9 mouse cellular contexts compared by ENCODE assay signal in the genomic region with DNA sequence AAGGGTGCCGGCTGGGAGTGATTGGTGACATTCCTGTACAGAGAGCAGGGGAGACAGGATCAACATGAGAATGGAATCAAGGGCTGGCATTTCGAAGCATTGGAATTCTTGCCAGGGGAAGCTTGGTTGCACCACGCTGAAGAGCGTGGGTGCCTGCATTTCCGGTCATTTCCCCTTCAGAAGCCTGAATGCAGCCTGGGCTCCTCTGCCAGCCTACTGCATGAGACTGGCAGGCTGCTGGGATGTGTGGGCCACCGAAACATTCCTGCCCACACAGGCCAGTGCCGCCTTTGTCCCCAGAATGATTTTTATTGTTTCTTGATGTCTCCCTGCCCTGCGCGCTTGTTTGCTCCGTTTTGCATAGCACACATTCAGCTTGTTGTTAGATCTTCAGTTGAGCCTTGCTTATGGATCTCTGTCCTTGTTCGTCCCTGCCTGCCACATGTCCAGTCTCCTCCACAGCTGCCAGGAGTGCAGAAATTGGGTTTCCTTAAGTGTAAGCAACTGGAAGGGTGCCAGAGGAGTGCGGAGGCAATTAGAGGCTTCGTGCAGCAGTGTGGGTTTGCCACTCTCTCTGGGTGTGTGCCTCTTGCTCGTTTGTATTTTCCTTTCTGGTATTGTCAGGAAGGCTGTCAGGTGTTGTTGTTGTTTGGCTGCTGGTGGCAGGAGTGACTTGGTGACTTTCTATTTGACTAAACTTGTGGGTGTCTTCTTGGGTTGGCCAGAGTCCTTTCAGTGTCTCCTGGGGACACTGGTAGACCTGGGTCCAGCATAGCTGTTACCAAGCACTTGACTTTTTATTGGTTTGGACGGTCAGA.
DNase-seq lines count a peak whose midpoint lies in the region; ATAC-seq and TF ChIP-seq lines count a peak whose summit lies in the region.
"Had no signal": no experiment of that assay in that cellular context is flagged by ENCODE, and none has a peak within 500 bp of the region (broad histone marks: within the 10 kb centered on the region; RNA-seq: fewer than 3 reads in every experiment).

No protein-coding gene starts in this region.

- H3K9me3 ChIP-seq in heart, embryonic 11.5 days (replicated peaks; ENCODE audit: control insufficient read depth, low read length) = no peaks in the 10 kb centered on the region
- no peaks in the 10 kb centered on the region for H3K9me3 ChIP-seq in limb, embryonic 15.5 days

- no peak for TF ChIP-seq CTCF in spleen, adult 2 months (IDR thresholded peaks at IDR 0.05; ENCODE audit: extremely low read depth, insufficient read depth, insufficient read length, insufficient replicate concordance)

- H3K36me3 ChIP-seq in heart, embryonic 11.5 days (ENCODE audit: control insufficient read depth, insufficient read depth, low read length) = no peaks in the 10 kb centered on the region; the same call in 1 of the 2 replicates
- no peaks in the 10 kb centered on the region for H3K36me3 ChIP-seq in spleen, adult 2 months (ENCODE audit: control insufficient read depth, insufficient read depth, low read length)
- H3K36me3 ChIP-seq in limb, embryonic 15.5 days = no peaks in the 10 kb centered on the region

- H3K27me3 ChIP-seq in heart, embryonic 11.5 days (ENCODE audit: control insufficient read depth, insufficient read depth, low read length) = no peaks in the 10 kb centered on the region
- no peaks in the 10 kb centered on the region for H3K27me3 ChIP-seq in spleen, adult 2 months (ENCODE audit: control insufficient read depth, insufficient read depth, low read length)
- no peaks in the 10 kb centered on the region for H3K27me3 ChIP-seq in limb, embryonic 15.5 days

- DNase-seq in heart, adult 11 months = peak; percentile 96
- no peak for DNase-seq in spleen, adult 2 months (ENCODE audit: low read depth in 1 of 2, low spot score in 2 of 2)
- DNase-seq in spleen, adult 18-20 months = no peak
- DNase-seq in heart, postnatal 4 days = peak; percentile 35
- no peak for DNase-seq in embryo, embryonic 11 days

- peaks cover 7% of the 10 kb centered on the region for H3K4me1 ChIP-seq in heart, embryonic 11.5 days (ENCODE audit: control insufficient read depth, insufficient read depth, low read length)
- peaks cover 6% of the 10 kb centered on the region; the same call in 1 of the 2 replicates for H3K4me1 ChIP-seq in spleen, adult 2 months (ENCODE audit: control insufficient read depth, insufficient read depth, insufficient read length)
- peaks cover 30% of the 10 kb centered on the region for H3K4me1 ChIP-seq in limb, embryonic 15.5 days

- no peak for TF ChIP-seq POLR2A in spleen, adult 2 months (IDR thresholded peaks at IDR 0.05; ENCODE audit: low read depth, low read length)

- H3K27ac ChIP-seq in heart, embryonic 11.5 days (ENCODE audit: low read depth, low read length) = no peak overlapping the region
- H3K27ac ChIP-seq in spleen, adult 2 months (ENCODE audit: insufficient read depth, low read length) = 0 out of 2 replicates have a peak overlapping the region, but pooled peaks have one; percentile 9
- H3K27ac ChIP-seq in limb, embryonic 15.5 days = peak overlapping the region; percentile 13; the same call in 1 of the 2 replicates
- H3K27ac ChIP-seq: macrophage had no signal

- no peak overlapping the region for H3K9ac ChIP-seq in heart, embryonic 11.5 days (ENCODE audit: low read depth, low read length)
- H3K9ac ChIP-seq in limb, embryonic 15.5 days = no peak overlapping the region

- ATAC-seq in heart, embryonic 11.5 days (replicated peaks; ENCODE audit: insufficient number of reproducible peaks, low FRiP score, low TSS enrichment) = no peak
- no peak for ATAC-seq in limb, embryonic 15.5 days (ENCODE audit: insufficient number of reproducible peaks, low FRiP score, low TSS enrichment, low read depth)
- ATAC-seq in megakaryocyte-erythroid progenitor cell, adult 5-6 weeks (replicated peaks; ENCODE audit: low FRiP score, low TSS enrichment, poor library complexity, severe bottlenecking) = no peak

- H3K4me2 ChIP-seq in heart, embryonic 11.5 days = no peak overlapping the region
- H3K4me2 ChIP-seq in limb, embryonic 15.5 days = peak overlapping the region; percentile 17; the same call in 1 of the 2 replicates

- no peak overlapping the region for H3K4me3 ChIP-seq in heart, embryonic 11.5 days (ENCODE audit: low read depth, low read length)
- no peak overlapping the region for H3K4me3 ChIP-seq in spleen, adult 2 months (ENCODE audit: extremely low read depth, insufficient read depth, insufficient read length)
- H3K4me3 ChIP-seq in limb, embryonic 15.5 days = no peak overlapping the region

- 68% methylated on average over 15 of the region's 15 CpGs for WGBS in heart, embryonic 11.5 days (ENCODE audit: insufficient replicate concordance)
- WGBS in spleen, adult 2 months = 67% methylated on average over 15 of the region's 15 CpGs
- 47% methylated on average over 15 of the region's 15 CpGs for WGBS in limb, embryonic 15.5 days

Comparison
In these comparisons a context has a peak if more than half of its experiments do, and no peak if none do; other contexts are left out.
1. DNase-seq: peak in heart, adult 11 months (single experiment) and heart, postnatal 4 days (single experiment); none in spleen, adult 2 months (0 of 2), spleen, adult 18-20 months (0 of 2) and embryo, embryonic 11 days (single experiment).